Mouse (Mus musculus): ENCODE data around the gene Sez6l. TPM values are rescaled to one million over a fixed set of nuclear protein-coding genes. Genes with fewer than 3 reads are reported as not detected.

Gene Sez6l
- polyA plus RNA-seq, 1 experiment from 2014 or later, result 1.3 TPM

GRCm38 (mm10) chr5:112382042-112382441, 194.9 kb downstream of the Sez6l start:
- H3K9me3 ChIP-seq (replicated peaks), result no peaks in the 10 kb centered on the region
- no peaks in the 10 kb centered on the region for H3K27me3 ChIP-seq
- 65% methylated on average over 9 of the region's 9 CpGs for WGBS
- ATAC-seq (ENCODE audit: insufficient number of reproducible peaks, low FRiP score, low TSS enrichment, low read depth), result no peak
- no peak overlapping the region for H3K9ac ChIP-seq
- H3K36me3 ChIP-seq, result peaks cover 24% of the 10 kb centered on the region
- H3K4me3 ChIP-seq (replicated peaks), result no peak overlapping the region
- peak overlapping the region; percentile 87 for H3K27ac ChIP-seq (replicated peaks)
- no peak overlapping the region for H3K4me2 ChIP-seq (replicated peaks)
- H3K4me1 ChIP-seq, result peaks cover 15% of the 10 kb centered on the region

- no peak overlapping the region for H3K27ac ChIP-seq (replicated peaks)
- ATAC-seq (ENCODE audit: insufficient number of reproducible peaks, low FRiP score, low TSS enrichment, low read depth), result no peak
- H3K9ac ChIP-seq, result no peak overlapping the region
- WGBS, result 83% methylated on average over 11 of the region's 11 CpGs
- H3K4me2 ChIP-seq (replicated peaks), result no peak overlapping the region
- no peaks in the 10 kb centered on the region for H3K9me3 ChIP-seq (replicated peaks)
- H3K36me3 ChIP-seq, result peaks cover 28% of the 10 kb centered on the region
- peaks cover 15% of the 10 kb centered on the region for H3K4me1 ChIP-seq
- no peak overlapping the region for H3K4me3 ChIP-seq (replicated peaks)
- H3K27me3 ChIP-seq, result no peaks in the 10 kb centered on the region
Observed at GRCm38 (mm10) chr5:112381154-112381553, 195.8 kb downstream of the Sez6l start.

GRCm38 (mm10) chr5:112378716-112379115, 198.3 kb downstream of the Sez6l start:
- Histone ChIP-seq H3K4me1 (peaks cover 15% of the 10 kb centered on the region), H3K36me3 (peaks cover 50% of the 10 kb centered on the region), H3K9ac (no peak overlapping the region), H3K4me3 (replicated peaks) (no peak overlapping the region), H3K4me2 (replicated peaks) (no peak overlapping the region), H3K27me3 (no peaks in the 10 kb centered on the region), H3K27ac (replicated peaks) (no peak overlapping the region), H3K9me3 (replicated peaks) (no peaks in the 10 kb centered on the region)
- no peak for ATAC-seq (ENCODE audit: insufficient number of reproducible peaks, low FRiP score, low TSS enrichment, low read depth)
- WGBS, result 69% methylated on average over 6 of the region's 6 CpGs

GRCm38 (mm10) chr5:112377380-112377779, 199.6 kb downstream of the Sez6l start:
- Histone ChIP-seq H3K36me3 (peaks cover 60% of the 10 kb centered on the region), H3K4me2 (replicated peaks) (no peak overlapping the region), H3K9me3 (replicated peaks) (no peaks in the 10 kb centered on the region), H3K27me3 (no peaks in the 10 kb centered on the region), H3K4me1 (peaks cover 5% of the 10 kb centered on the region), H3K27ac (replicated peaks) (no peak overlapping the region), H3K4me3 (replicated peaks) (no peak overlapping the region), H3K9ac (no peak overlapping the region)
- WGBS, result 90% methylated on average over 1 of the region's 1 CpGs
- ATAC-seq (ENCODE audit: insufficient number of reproducible peaks, low FRiP score, low TSS enrichment, low read depth), result no peak

GRCm38 (mm10) chr5:112376111-112376510, 200.9 kb downstream of the Sez6l start:
- 92% methylated on average over 4 of the region's 4 CpGs for WGBS
- H3K27ac ChIP-seq (replicated peaks), result no peak overlapping the region
- no peak overlapping the region for H3K9ac ChIP-seq
- H3K4me3 ChIP-seq (replicated peaks), result no peak overlapping the region
- no peaks in the 10 kb centered on the region for H3K4me1 ChIP-seq
- no peak for ATAC-seq (ENCODE audit: insufficient number of reproducible peaks, low FRiP score, low TSS enrichment, low read depth)
- H3K9me3 ChIP-seq (replicated peaks), result no peaks in the 10 kb centered on the region
- H3K36me3 ChIP-seq, result peaks cover 72% of the 10 kb centered on the region
- H3K4me2 ChIP-seq (replicated peaks), result no peak overlapping the region
- no peaks in the 10 kb centered on the region for H3K27me3 ChIP-seq

GRCm38 (mm10) chr5:112371933-112372332, 205.1 kb downstream of the Sez6l start:
- H3K36me3 ChIP-seq, result peaks cover 87% of the 10 kb centered on the region
- no peak overlapping the region for H3K4me2 ChIP-seq (replicated peaks)
- 58% methylated on average over 7 of the region's 7 CpGs for WGBS
- no peak overlapping the region for H3K9ac ChIP-seq
- no peaks in the 10 kb centered on the region for H3K4me1 ChIP-seq
- H3K9me3 ChIP-seq (replicated peaks), result no peaks in the 10 kb centered on the region
- no peak overlapping the region for H3K4me3 ChIP-seq (replicated peaks)
- no peaks in the 10 kb centered on the region for H3K27me3 ChIP-seq
- no peak for ATAC-seq (ENCODE audit: insufficient number of reproducible peaks, low FRiP score, low TSS enrichment, low read depth)
- H3K27ac ChIP-seq (replicated peaks), result no peak overlapping the region

- no peaks in the 10 kb centered on the region for H3K27me3 ChIP-seq
- H3K4me3 ChIP-seq (replicated peaks), result no peak overlapping the region
- H3K9ac ChIP-seq, result no peak overlapping the region
- no peak for ATAC-seq (ENCODE audit: insufficient number of reproducible peaks, low FRiP score, low TSS enrichment, low read depth)
- H3K4me1 ChIP-seq, result no peaks in the 10 kb centered on the region
- no peaks in the 10 kb centered on the region for H3K9me3 ChIP-seq (replicated peaks)
- no peak overlapping the region for H3K27ac ChIP-seq (replicated peaks)
- WGBS, result 93% methylated on average over 12 of the region's 12 CpGs
- H3K4me2 ChIP-seq (replicated peaks), result no peak overlapping the region
- H3K36me3 ChIP-seq, result peaks cover 87% of the 10 kb centered on the region
Observed at GRCm38 (mm10) chr5:112370236-112370813, 206.7 kb downstream of the Sez6l start.

- Histone ChIP-seq H3K27me3 (no peaks in the 10 kb centered on the region), H3K4me2 (replicated peaks) (no peak overlapping the region), H3K36me3 (peaks cover 87% of the 10 kb centered on the region), H3K27ac (replicated peaks) (no peak overlapping the region), H3K9ac (no peak overlapping the region), H3K4me1 (no peaks in the 10 kb centered on the region), H3K9me3 (replicated peaks) (no peaks in the 10 kb centered on the region), H3K4me3 (replicated peaks) (no peak overlapping the region)
- ATAC-seq (ENCODE audit: insufficient number of reproducible peaks, low FRiP score, low TSS enrichment, low read depth), result no peak
- WGBS, result 92% methylated on average over 13 of the region's 13 CpGs
Observed at GRCm38 (mm10) chr5:112369326-112369725, 207.7 kb downstream of the Sez6l start.

Other genes starting within 250 kb of the Sez6l start
- 35.3 and 46.6 TPM in 2 replicates for gene Srrd, start 234.1 kb downstream of the Sez6l start, polyA plus RNA-seq (2015; fragmentation: Nextera tagmentation; extraction: Ambion mirVana)
- gene Hps4, start 234.1 kb downstream of the Sez6l start, polyA plus RNA-seq (2015; fragmentation: Nextera tagmentation; extraction: Ambion mirVana), result 37.6 and 37.7 TPM in 2 replicates
- 0.29 and 0.31 TPM in 2 replicates for gene Gm6583, start 221.2 kb downstream of the Sez6l start, polyA plus RNA-seq (2015; fragmentation: Nextera tagmentation; extraction: Ambion mirVana)
- gene Asphd2, start 182.3 kb downstream of the Sez6l start, polyA plus RNA-seq (2015; fragmentation: Nextera tagmentation; extraction: Ambion mirVana), result 18.3 and 19.4 TPM in 2 replicates
- not detected in 2 replicates for gene Gm6588, start 127.8 kb downstream of the Sez6l start, polyA plus RNA-seq (2015; fragmentation: Nextera tagmentation; extraction: Ambion mirVana)